Mouse (Mus musculus) MEL (cell line): Measurements from ENCODE around the gene Kcnn3.

Experiments
- CTCF ChIP-seq, 3 experiments: IDR thresholded peaks in 2 of 3; conservative IDR thresholded peaks in 1 of 3; 2 replicates each; pipeline ENCODE4 v1.5.1; 2011 to 2012; ENCODE audit warnings: low read length in 3 of 3, low read depth in 2 of 3, mild to moderate bottlenecking in 2 of 3, improper control_type of control experiment in 1 of 3, inconsistent platforms in 1 of 3, mixed read lengths in 1 of 3, moderate library complexity in 1 of 3; ENCODE audit not compliant: control insufficient read depth in 1 of 3, insufficient read depth in 1 of 3, poor library complexity in 1 of 3, severe bottlenecking in 1 of 3
- ELF1 ChIP-seq: IDR thresholded peaks from 2 replicates; pipeline ENCODE4 v1.6.1; 2014; ENCODE audit warnings: low read depth, mild to moderate bottlenecking, inconsistent platforms, low read length, improper control_type of control experiment, moderate library complexity
- EP300 ChIP-seq, 2 experiments: IDR thresholded peaks; 2 replicates each; pipeline ENCODE4 v1.6.1; 2011; ENCODE audit warnings: improper control_type of control experiment in 2 of 2, low read length in 2 of 2, low read depth in 1 of 2, mild to moderate bottlenecking in 1 of 2
- HCFC1 ChIP-seq: IDR thresholded peaks from 2 replicates; pipeline ENCODE4 v1.6.1; 2012; ENCODE audit warnings: low read depth, mild to moderate bottlenecking, inconsistent platforms, low read length, improper control_type of control experiment, moderate library complexity
- MAFK ChIP-seq: IDR thresholded peaks from 2 replicates; pipeline ENCODE4 v1.6.1; 2011; ENCODE audit warnings: low read depth, mild to moderate bottlenecking, low read length, improper control_type of control experiment, borderline replicate concordance
- POLR2A ChIP-seq, 2 experiments: IDR thresholded peaks; 2 replicates each; pipeline ENCODE4 v1.6.1; 2011 to 2012; ENCODE audit warnings: low read length in 2 of 2, mild to moderate bottlenecking in 2 of 2, control low read depth in 1 of 2, improper control_type of control experiment in 1 of 2, low read depth in 1 of 2, moderate library complexity in 1 of 2; ENCODE audit not compliant: control insufficient read depth in 1 of 2, insufficient read depth in 1 of 2, poor library complexity in 1 of 2
- TBP ChIP-seq: IDR thresholded peaks from 2 replicates; pipeline ENCODE4 v1.8.0; 2011; ENCODE audit warnings: low read depth, low read length, improper control_type of control experiment
- UBTF ChIP-seq: IDR thresholded peaks from 2 replicates; pipeline ENCODE4 v1.6.1; 2012; ENCODE audit warnings: low read depth, mild to moderate bottlenecking, inconsistent platforms, low read length, improper control_type of control experiment, moderate library complexity, borderline replicate concordance; ENCODE audit not compliant: insufficient read depth
- ZNF384 ChIP-seq: IDR thresholded peaks from 2 replicates; pipeline ENCODE4 v1.6.1; 2012; ENCODE audit warnings: low read depth, mild to moderate bottlenecking, inconsistent platforms, low read length, improper control_type of control experiment

GRCm38 (mm10) chr3:89657092-89657491 is 137.1 kb downstream of the Kcnn3 start:
- TF ChIP-seq POLR2A (IDR thresholded peaks at IDR 0.05; ENCODE audit: control insufficient read depth in 1 of 2, insufficient read depth in 1 of 2, low read depth in 1 of 2, low read length in 2 of 2, poor library complexity in 1 of 2) (no peak), EP300 (IDR thresholded peaks at IDR 0.05; ENCODE audit: low read depth in 1 of 2, low read length in 2 of 2) (no peak), CTCF (IDR thresholded peaks at IDR 0.05 in 2 of 3, conservative IDR thresholded peaks at IDR 0.05 in 1 of 3; ENCODE audit: control insufficient read depth in 1 of 3, insufficient read depth in 1 of 3, low read depth in 2 of 3, low read length in 3 of 3, poor library complexity in 1 of 3, severe bottlenecking in 1 of 3) (no peak), UBTF (no peak), ZNF384 (no peak), TBP (no peak), ELF1 (no peak), HCFC1 (no peak), MAFK (no peak)
